Mouse (Mus musculus) MEL (cell line): Measurements from ENCODE around the gene Zfp473. TPM values are rescaled to one million over a fixed set of nuclear protein-coding genes. Genes with fewer than 3 reads are reported as not detected.
A peak's percentile ranks its signal among the peaks of the same experiment; 100 is the strongest.

Experiments used
- DNase-seq: peaks from one replicate; pipeline ENCODE4 v3.0.0; 2011; ENCODE audit warnings: low read depth, low spot score
- H3K27ac ChIP-seq: 2 replicates; pipeline ENCODE4 v1.5.1; 2012; ENCODE audit warnings: low read depth, mild to moderate bottlenecking, control low read depth, low read length, moderate library complexity; ENCODE audit not compliant: control insufficient read depth
- H3K27me3 ChIP-seq, 2 experiments: fragments of 150-350 bp in 1 of 2; sonication (generic) in 1 of 2; 2 replicates each; pipeline ENCODE4 v1.6.1; 2012; ENCODE audit warnings: low read length in 2 of 2, mild to moderate bottlenecking in 2 of 2, improper control_type of control experiment in 1 of 2, moderate library complexity in 1 of 2; ENCODE audit not compliant: insufficient read depth in 2 of 2, control insufficient read depth in 1 of 2
- H3K36me3 ChIP-seq, 2 experiments: 2 replicates each; pipeline ENCODE4 v1.6.1; 2012 to 2014; ENCODE audit warnings: low read length in 2 of 2, improper control_type of control experiment in 1 of 2, inconsistent platforms in 1 of 2, mild to moderate bottlenecking in 1 of 2; ENCODE audit not compliant: insufficient read depth in 2 of 2, control insufficient read depth in 1 of 2
- H3K4me1 ChIP-seq, 2 experiments: fragments of 150-350 bp in 1 of 2; sonication (generic) in 1 of 2; 2 replicates each; pipeline ENCODE4 v1.6.1; 2012; ENCODE audit warnings: low read length in 2 of 2, improper control_type of control experiment in 1 of 2, mild to moderate bottlenecking in 1 of 2; ENCODE audit not compliant: insufficient read depth in 2 of 2, control insufficient read depth in 1 of 2
- H3K4me3 ChIP-seq, 2 experiments: fragments of 150-350 bp in 1 of 2; sonication (generic) in 1 of 2; 2 replicates each; pipeline ENCODE4 v1.5.1; 2012; ENCODE audit warnings: low read depth in 2 of 2, low read length in 2 of 2, mild to moderate bottlenecking in 2 of 2, moderate library complexity in 2 of 2, control low read depth in 1 of 2, improper control_type of control experiment in 1 of 2; ENCODE audit not compliant: control insufficient read depth in 1 of 2, insufficient read depth in 1 of 2
- H3K79me2 ChIP-seq: 2 replicates; pipeline ENCODE4 v1.6.1; 2012; ENCODE audit warnings: mild to moderate bottlenecking, low read length, moderate library complexity; ENCODE audit not compliant: control insufficient read depth, poor library complexity, insufficient read depth
- H3K9ac ChIP-seq: 2 replicates; pipeline ENCODE4 v1.6.1; 2012; ENCODE audit warnings: low read depth, mild to moderate bottlenecking, control low read depth, low read length, moderate library complexity; ENCODE audit not compliant: control insufficient read depth, poor library complexity, severe bottlenecking
- H3K9me3 ChIP-seq: fragments of 150-350 bp; sonication (generic); replicated peaks from 2 replicates; pipeline ENCODE4 v1.6.1; 2012; ENCODE audit warnings: mild to moderate bottlenecking, low read length, improper control_type of control experiment, moderate library complexity; ENCODE audit not compliant: insufficient read depth
- CHD1 ChIP-seq: IDR thresholded peaks from 2 replicates; pipeline ENCODE4 v1.6.1; 2012; ENCODE audit warnings: low read depth, mild to moderate bottlenecking, inconsistent platforms, low read length, improper control_type of control experiment
- E2F4 ChIP-seq: IDR thresholded peaks from 2 replicates; pipeline ENCODE4 v1.6.1; 2011; ENCODE audit warnings: low read depth, low read length, improper control_type of control experiment, borderline replicate concordance
- ELF1 ChIP-seq: IDR thresholded peaks from 2 replicates; pipeline ENCODE4 v1.6.1; 2014; ENCODE audit warnings: low read depth, mild to moderate bottlenecking, inconsistent platforms, low read length, improper control_type of control experiment, moderate library complexity
- EP300 ChIP-seq, 2 experiments: IDR thresholded peaks; 2 replicates each; pipeline ENCODE4 v1.6.1; 2011; ENCODE audit warnings: improper control_type of control experiment in 2 of 2, low read length in 2 of 2, low read depth in 1 of 2, mild to moderate bottlenecking in 1 of 2
- ETS1 ChIP-seq: IDR thresholded peaks from 2 replicates; pipeline ENCODE4 v1.6.1; 2012; ENCODE audit warnings: low read depth, mild to moderate bottlenecking, inconsistent platforms, low read length, improper control_type of control experiment, moderate library complexity
- GABPA ChIP-seq: IDR thresholded peaks from 2 replicates; pipeline ENCODE4 v1.6.1; 2012; ENCODE audit warnings: low read depth, mild to moderate bottlenecking, inconsistent platforms, low read length, improper control_type of control experiment, moderate library complexity
- GATA1 ChIP-seq: IDR thresholded peaks from 2 replicates; pipeline ENCODE4 v1.6.1; 2011; ENCODE audit warnings: low read depth, low read length, improper control_type of control experiment
- KAT2A ChIP-seq: conservative IDR thresholded peaks from 2 replicates; pipeline ENCODE4 v1.6.1; 2012; ENCODE audit warnings: low read depth, low read length, improper control_type of control experiment, inconsistent platforms
- MAFK ChIP-seq: IDR thresholded peaks from 2 replicates; pipeline ENCODE4 v1.6.1; 2011; ENCODE audit warnings: low read depth, mild to moderate bottlenecking, low read length, improper control_type of control experiment, borderline replicate concordance
- MAX ChIP-seq: IDR thresholded peaks from 2 replicates; pipeline ENCODE4 v1.6.1; 2011; ENCODE audit warnings: low read length, improper control_type of control experiment
- MXI1 ChIP-seq: IDR thresholded peaks from 2 replicates; pipeline ENCODE4 v1.6.1; 2011; ENCODE audit warnings: mild to moderate bottlenecking, low read depth, low read length, improper control_type of control experiment
- MYC ChIP-seq: IDR thresholded peaks from 2 replicates; pipeline ENCODE4 v1.6.1; 2011; ENCODE audit warnings: low read depth, mild to moderate bottlenecking, low read length, improper control_type of control experiment, moderate library complexity
- POLR2A ChIP-seq, 2 experiments: IDR thresholded peaks; 2 replicates each; pipeline ENCODE4 v1.6.1; 2011 to 2012; ENCODE audit warnings: low read length in 2 of 2, mild to moderate bottlenecking in 2 of 2, control low read depth in 1 of 2, improper control_type of control experiment in 1 of 2, low read depth in 1 of 2, moderate library complexity in 1 of 2; ENCODE audit not compliant: control insufficient read depth in 1 of 2, insufficient read depth in 1 of 2, poor library complexity in 1 of 2
- RCOR1 ChIP-seq: IDR thresholded peaks from 2 replicates; pipeline ENCODE4 v1.6.1; 2012; ENCODE audit warnings: low read depth, mild to moderate bottlenecking, inconsistent platforms, low read length, improper control_type of control experiment
- SIN3A ChIP-seq: IDR thresholded peaks from 2 replicates; pipeline ENCODE4 v1.6.1; 2012; ENCODE audit warnings: low read length, improper control_type of control experiment, inconsistent platforms
- TAL1 ChIP-seq: IDR thresholded peaks from 2 replicates; pipeline ENCODE4 v1.6.1; 2012; ENCODE audit warnings: mild to moderate bottlenecking, inconsistent platforms, low read length, moderate library complexity, mixed read lengths
- TBP ChIP-seq: IDR thresholded peaks from 2 replicates; pipeline ENCODE4 v1.8.0; 2011; ENCODE audit warnings: low read depth, low read length, improper control_type of control experiment
- TCF12 ChIP-seq: IDR thresholded peaks from 2 replicates; pipeline ENCODE4 v1.6.1; 2014; ENCODE audit warnings: low read depth, mild to moderate bottlenecking, inconsistent platforms, low read length, improper control_type of control experiment, moderate library complexity
- UBTF ChIP-seq: IDR thresholded peaks from 2 replicates; pipeline ENCODE4 v1.6.1; 2012; ENCODE audit warnings: low read depth, mild to moderate bottlenecking, inconsistent platforms, low read length, improper control_type of control experiment, moderate library complexity, borderline replicate concordance; ENCODE audit not compliant: insufficient read depth
- USF1 ChIP-seq: IDR thresholded peaks from 2 replicates; pipeline ENCODE4 v1.6.1; 2014; ENCODE audit warnings: low read depth, mild to moderate bottlenecking, inconsistent platforms, low read length, improper control_type of control experiment, moderate library complexity
- USF2 ChIP-seq, 2 experiments: IDR thresholded peaks; 2 replicates each; pipeline ENCODE4 v1.6.1; 2011 to 2012; ENCODE audit warnings: improper control_type of control experiment in 2 of 2, low read length in 2 of 2, borderline replicate concordance in 1 of 2, inconsistent platforms in 1 of 2, low read depth in 1 of 2, mild to moderate bottlenecking in 1 of 2; ENCODE audit not compliant: insufficient read depth in 1 of 2
- ZKSCAN1 ChIP-seq: IDR thresholded peaks from 2 replicates; pipeline ENCODE4 v1.6.1; 2012; ENCODE audit warnings: low read depth, mild to moderate bottlenecking, inconsistent platforms, low read length, improper control_type of control experiment, moderate library complexity
- ZMIZ1 ChIP-seq: IDR thresholded peaks from 2 replicates; pipeline ENCODE4 v1.6.1; 2012; ENCODE audit warnings: low read depth, mild to moderate bottlenecking, inconsistent platforms, low read length, improper control_type of control experiment, moderate library complexity
- polyA plus RNA-seq, 2 experiments: library from polyadenylated mRNA; stranded (reverse) in 1 of 2; unstranded in 1 of 2; fragments of >175 nt in 1 of 2; fragments of >200 nt in 1 of 2; gene quantifications; 2 replicates each; pipeline versions ENCODE4 v1.2.1 to v1.2.4; 2012; ENCODE audit warnings: low replicate concordance in 2 of 2, low read depth in 1 of 2; ENCODE audit not compliant: insufficient read length in 2 of 2, insufficient read depth in 1 of 2, missing spikeins in 1 of 2
- total RNA-seq: library from RNA; depleted of rRNA; stranded (reverse); fragments of 300-350 nt; gene quantifications from 2 replicates; pipeline ENCODE4 v1.2.3, GENCODE M21; 2012

Zfp473 gene
- total and polyA plus RNA-seq, 3 experiments = 0.65 to 0.96 TPM; not detected in 1

- peaks cover 0 to 8% of the 10 kb centered on the region in 2 experiments; a peak in 2 of 4 replicates for H3K36me3 ChIP-seq
- no peaks in the 10 kb centered on the region for H3K79me2 ChIP-seq
- no peak for TF ChIP-seq ZKSCAN1
- TF ChIP-seq EP300 (IDR thresholded peaks at IDR 0.05; ENCODE audit: low read depth in 1 of 2, low read length in 2 of 2) = peak in 1 of 2 experiments; percentile 51; a peak in 2 of 4 replicates
- TF ChIP-seq ETS1 = peak; percentile 58; the same call in 1 of the 2 replicates
- TF ChIP-seq GATA1 = peak; percentile 54; the same call in 1 of the 2 replicates
- 0 out of 2 replicates have a peak, but pooled peaks have one; percentile 47 for TF ChIP-seq GABPA
- 0 out of 2 replicates have a peak, but pooled peaks have one; percentile 40 for TF ChIP-seq TBP
- no peak for TF ChIP-seq USF1
- TF ChIP-seq MAFK = peak; percentile 29; the same call in 1 of the 2 replicates
- TF ChIP-seq TCF12 = 0 out of 2 replicates have a peak, but pooled peaks have one; percentile 14
- TF ChIP-seq SIN3A = 0 out of 2 replicates have a peak, but pooled peaks have one; percentile 27
- no peak for TF ChIP-seq MAX
- TF ChIP-seq ZMIZ1 = no peak
- H3K4me1 ChIP-seq = peaks cover 3 to 17% of the 10 kb centered on the region in 2 experiments; a peak in 3 of 4 replicates
- no peaks in the 10 kb centered on the region for H3K27me3 ChIP-seq
- peak overlapping the region; percentile 41 to 51 for H3K4me3 ChIP-seq
- no peaks in the 10 kb centered on the region for H3K9me3 ChIP-seq
- H3K9ac ChIP-seq = peak overlapping the region; percentile 29
- peak; percentile 68 for DNase-seq
- H3K27ac ChIP-seq = peak overlapping the region; percentile 32; the same call in 1 of the 2 replicates
Measured at GRCm38 (mm10) chr7:44697980-44698379, 52.9 kb downstream of the Zfp473 start.

- no peaks in the 10 kb centered on the region for H3K9me3 ChIP-seq
- no peak overlapping the region for H3K27ac ChIP-seq
- H3K9ac ChIP-seq = peak overlapping the region; percentile 41; the same call in 1 of the 2 replicates
- peak; percentile 76 for DNase-seq
- TF ChIP-seq MXI1 (no peak), UBTF (no peak), POLR2A (IDR thresholded peaks at IDR 0.05; ENCODE audit: control insufficient read depth in 1 of 2, insufficient read depth in 1 of 2, low read depth in 1 of 2, low read length in 2 of 2, poor library complexity in 1 of 2) (no peak), RCOR1 (no peak), USF2 (IDR thresholded peaks at IDR 0.05; ENCODE audit: borderline replicate concordance in 1 of 2, insufficient read depth in 1 of 2, low read depth in 1 of 2, low read length in 2 of 2) (no peak), GABPA (no peak), EP300 (IDR thresholded peaks at IDR 0.05; ENCODE audit: low read depth in 1 of 2, low read length in 2 of 2) (no peak), CHD1 (no peak), MAFK (no peak), ETS1 (no peak), TBP (no peak), TAL1 (no peak), MAX (no peak), USF1 (no peak), MYC (no peak), E2F4 (no peak), KAT2A (no peak), ELF1 (no peak)
- H3K36me3 ChIP-seq = peaks cover 0 to 8% of the 10 kb centered on the region in 2 experiments; a peak in 2 of 4 replicates
- no peaks in the 10 kb centered on the region for H3K27me3 ChIP-seq
- peak overlapping the region; percentile 41 to 51 for H3K4me3 ChIP-seq
- H3K4me1 ChIP-seq = peaks cover 3 to 17% of the 10 kb centered on the region in 2 experiments; a peak in 3 of 4 replicates
- H3K79me2 ChIP-seq = no peaks in the 10 kb centered on the region
Measured at GRCm38 (mm10) chr7:44697191-44697710, 53.6 kb downstream of the Zfp473 start.
